Mouse (Mus musculus): ENCODE results near the gene Gpc6. TPM values are rescaled to one million over a fixed set of nuclear protein-coding genes. Genes with fewer than 3 reads are reported as not detected.

The Gpc6 gene
- total and polyA plus RNA-seq, 3 experiments, result not detected

- no peak for DNase-seq (ENCODE audit: low read depth, low spot score)
- Histone ChIP-seq H3K79me2 (ENCODE audit: control insufficient read depth, insufficient read depth, low read length, poor library complexity) (no peaks in the 10 kb centered on the region), H3K9me3 (replicated peaks; ENCODE audit: insufficient read depth, low read length) (no peaks in the 10 kb centered on the region), H3K4me1 (ENCODE audit: control insufficient read depth in 1 of 2, insufficient read depth in 2 of 2, low read length in 2 of 2) (no peaks in the 10 kb centered on the region), H3K4me3 (ENCODE audit: control insufficient read depth in 1 of 2, insufficient read depth in 1 of 2, low read depth in 2 of 2, low read length in 2 of 2) (no peak overlapping the region), H3K36me3 (ENCODE audit: control insufficient read depth in 1 of 2, insufficient read depth in 2 of 2, low read length in 2 of 2) (no peaks in the 10 kb centered on the region), H3K27me3 (ENCODE audit: control insufficient read depth in 1 of 2, insufficient read depth in 2 of 2, low read length in 2 of 2) (no peaks in the 10 kb centered on the region), H3K27ac (ENCODE audit: control insufficient read depth, low read depth, low read length) (no peak overlapping the region), H3K9ac (ENCODE audit: control insufficient read depth, low read depth, low read length, poor library complexity, severe bottlenecking) (no peak overlapping the region)
- TF ChIP-seq MAZ (IDR thresholded peaks at IDR 0.05; ENCODE audit: low read depth, low read length) (no peak), HCFC1 (IDR thresholded peaks at IDR 0.05; ENCODE audit: low read depth, low read length) (no peak), MAX (IDR thresholded peaks at IDR 0.05; ENCODE audit: low read length) (no peak), ETS1 (IDR thresholded peaks at IDR 0.05; ENCODE audit: low read depth, low read length) (no peak)
Measured at GRCm38 (mm10) chr14:116928796-116929529, 3.8 kb downstream of the Gpc6 start.

GRCm38 (mm10) chr14:116933825-116934224 lies 8.7 kb downstream of the Gpc6 start:
- Histone ChIP-seq H3K27ac (ENCODE audit: control insufficient read depth, low read depth, low read length) (no peak overlapping the region), H3K4me1 (ENCODE audit: control insufficient read depth in 1 of 2, insufficient read depth in 2 of 2, low read length in 2 of 2) (no peaks in the 10 kb centered on the region), H3K79me2 (ENCODE audit: control insufficient read depth, insufficient read depth, low read length, poor library complexity) (no peaks in the 10 kb centered on the region), H3K9ac (ENCODE audit: control insufficient read depth, low read depth, low read length, poor library complexity, severe bottlenecking) (no peak overlapping the region), H3K9me3 (replicated peaks; ENCODE audit: insufficient read depth, low read length) (no peaks in the 10 kb centered on the region), H3K4me3 (ENCODE audit: control insufficient read depth in 1 of 2, insufficient read depth in 1 of 2, low read depth in 2 of 2, low read length in 2 of 2) (no peak overlapping the region), H3K36me3 (ENCODE audit: control insufficient read depth in 1 of 2, insufficient read depth in 2 of 2, low read length in 2 of 2) (no peaks in the 10 kb centered on the region), H3K27me3 (ENCODE audit: control insufficient read depth in 1 of 2, insufficient read depth in 2 of 2, low read length in 2 of 2) (no peaks in the 10 kb centered on the region)
- DNase-seq (ENCODE audit: low read depth, low spot score), result no peak
- TF ChIP-seq TCF12 (IDR thresholded peaks at IDR 0.05; ENCODE audit: low read depth, low read length) (no peak), E2F4 (IDR thresholded peaks at IDR 0.05; ENCODE audit: borderline replicate concordance, low read depth, low read length) (no peak), ETS1 (IDR thresholded peaks at IDR 0.05; ENCODE audit: low read depth, low read length) (no peak), MYC (IDR thresholded peaks at IDR 0.05; ENCODE audit: low read depth, low read length) (no peak), USF2 (IDR thresholded peaks at IDR 0.05; ENCODE audit: borderline replicate concordance in 1 of 2, insufficient read depth in 1 of 2, low read depth in 1 of 2, low read length in 2 of 2) (no peak), CHD1 (IDR thresholded peaks at IDR 0.05; ENCODE audit: low read depth, low read length) (no peak), HCFC1 (IDR thresholded peaks at IDR 0.05; ENCODE audit: low read depth, low read length) (no peak), MAZ (IDR thresholded peaks at IDR 0.05; ENCODE audit: low read depth, low read length) (no peak), CHD2 (IDR thresholded peaks at IDR 0.05; ENCODE audit: low read length) (no peak), SMC3 (IDR thresholded peaks at IDR 0.05; ENCODE audit: low read depth, low read length) (no peak), ZC3H11A (IDR thresholded peaks at IDR 0.05; ENCODE audit: low read depth, low read length) (no peak), POLR2AphosphoS2 (IDR thresholded peaks at IDR 0.05; ENCODE audit: low read length) (no peak)
